Mouse (Mus musculus) ES-Bruce4 (cell line): ENCODE measurements around the gene Ccdc134. TPM values are rescaled to one million over a fixed set of nuclear protein-coding genes. Genes with fewer than 3 reads are reported as not detected.
A peak's percentile ranks its signal among the peaks of the same experiment; 100 is the strongest.

Source experiments
- H3K27ac ChIP-seq: 2 replicates; pipeline ENCODE4 v1.5.1; 2012; ENCODE audit warnings: low read length, inconsistent platforms; ENCODE audit not compliant: insufficient read depth
- H3K27me3 ChIP-seq: 2 replicates; pipeline ENCODE4 v1.6.1; 2012; ENCODE audit warnings: mild to moderate bottlenecking, low read length, inconsistent platforms; ENCODE audit not compliant: control insufficient read depth, poor library complexity, insufficient read depth, severe bottlenecking
- H3K36me3 ChIP-seq: 2 replicates; pipeline ENCODE4 v1.6.1; 2012; ENCODE audit warnings: inconsistent platforms, mild to moderate bottlenecking, low read length, moderate library complexity; ENCODE audit not compliant: control insufficient read depth, poor library complexity, insufficient read depth, severe bottlenecking
- H3K4me1 ChIP-seq: one replicate; pipeline ENCODE4 v1.8.1; 2011; ENCODE audit warnings: low read length; ENCODE audit not compliant: control insufficient read depth, insufficient read depth
- H3K4me3 ChIP-seq: 2 replicates; pipeline ENCODE4 v1.5.1; 2011; ENCODE audit warnings: low read depth, mild to moderate bottlenecking, low read length
- H3K9ac ChIP-seq: 2 replicates; pipeline ENCODE4 v1.6.1; 2012; ENCODE audit warnings: low read depth, mild to moderate bottlenecking, inconsistent platforms; ENCODE audit not compliant: poor library complexity, severe bottlenecking
- H3K9me3 ChIP-seq: replicated peaks from 2 replicates; pipeline ENCODE4 v1.6.1; 2012; ENCODE audit warnings: mild to moderate bottlenecking, low read length, inconsistent platforms; ENCODE audit not compliant: control insufficient read depth, poor library complexity, insufficient read depth, severe bottlenecking
- CTCF ChIP-seq: IDR thresholded peaks from one replicate; pipeline ENCODE4 v1.8.1; 2011; ENCODE audit warnings: low read depth, low read length
- EP300 ChIP-seq: IDR thresholded peaks from 2 replicates; pipeline ENCODE4 v1.6.1; 2011; ENCODE audit warnings: low read depth, low read length; ENCODE audit not compliant: insufficient read depth
- POLR2A ChIP-seq: IDR thresholded peaks from one replicate; pipeline ENCODE4 v1.8.1; 2011; ENCODE audit warnings: low read length; ENCODE audit not compliant: insufficient read depth
- polyA plus RNA-seq: library from polyadenylated mRNA; stranded (reverse); fragments of >200 nt; gene quantifications from 2 replicates; pipeline ENCODE4 v1.2.4, GENCODE M21; 2011; ENCODE audit warnings: low read depth; ENCODE audit not compliant: missing spikeins, insufficient read depth, insufficient read length

The Ccdc134 gene
- polyA plus RNA-seq, 1 experiment, result 15.0 TPM

DNA sequence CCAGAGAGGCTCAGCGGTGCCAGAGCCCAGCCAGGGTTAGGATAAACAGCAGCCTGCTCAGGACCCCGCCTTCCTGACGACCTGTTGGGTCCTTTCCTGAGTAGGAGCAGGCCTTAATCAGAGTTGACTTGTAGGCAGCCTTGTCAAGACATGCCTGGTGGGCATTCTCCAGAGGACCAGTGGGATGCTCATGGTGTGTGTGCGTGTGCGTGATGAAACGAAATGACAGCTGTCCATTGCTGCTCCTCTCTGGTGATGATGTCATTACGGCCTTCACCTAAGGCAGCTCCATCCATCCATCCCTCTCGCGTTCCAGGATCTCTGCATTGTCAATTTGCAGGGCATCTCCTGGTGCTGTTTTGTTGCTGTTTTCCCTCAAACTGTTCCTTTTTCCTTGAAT is 31.7 kb downstream of the Ccdc134 start:
- H3K27me3 ChIP-seq, result no peaks in the 10 kb centered on the region
- H3K27ac ChIP-seq, result no peak overlapping the region
- peaks cover 6% of the 10 kb centered on the region for H3K4me1 ChIP-seq

DNA sequence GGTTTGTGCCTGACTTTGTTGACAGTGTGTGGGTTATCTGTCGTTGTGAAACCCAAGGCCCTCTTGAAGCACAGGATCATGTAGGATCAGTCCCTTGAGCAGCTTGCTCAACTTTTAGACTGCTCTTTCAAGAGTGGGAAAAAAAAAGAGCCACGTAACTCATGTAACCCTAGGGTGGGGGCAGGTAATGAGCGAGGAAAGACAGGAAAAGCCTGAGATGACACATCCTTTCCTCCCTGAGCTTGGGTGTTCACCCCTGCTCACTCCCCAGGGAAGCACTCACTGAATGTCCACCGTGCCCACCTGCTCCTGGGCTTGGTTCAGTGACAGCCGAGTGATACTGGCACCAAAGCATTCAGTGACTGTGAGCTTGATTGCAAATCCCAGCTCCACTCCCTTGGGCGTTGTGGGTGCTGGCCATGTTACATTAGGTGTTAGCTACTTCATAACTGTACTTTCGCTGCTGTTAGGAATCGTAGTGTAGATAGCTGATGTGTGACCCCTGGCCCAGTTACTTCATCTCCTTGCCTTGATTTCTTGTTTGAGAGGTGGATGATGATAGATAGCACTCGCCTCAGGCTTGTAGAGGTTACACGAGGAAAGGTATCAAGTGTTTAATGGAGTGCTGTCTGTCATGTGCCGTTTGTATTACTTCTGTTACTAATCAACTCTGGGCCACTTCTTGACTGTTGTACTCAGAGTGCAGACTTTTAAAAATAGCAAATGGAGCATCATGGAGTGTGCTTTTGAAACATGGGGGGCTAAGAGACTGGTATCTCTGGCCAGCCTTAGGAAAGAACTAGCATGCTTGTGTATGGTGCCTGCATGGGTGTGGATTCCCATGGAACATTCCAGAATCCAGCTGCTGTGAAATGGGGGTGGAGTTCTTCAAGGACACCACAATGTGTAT is 33.3 kb downstream of the Ccdc134 start:
- Histone ChIP-seq H3K27ac (no peak overlapping the region), H3K27me3 (no peaks in the 10 kb centered on the region), H3K9ac (no peak overlapping the region), H3K4me3 (no peak overlapping the region), H3K9me3 (no peaks in the 10 kb centered on the region), H3K36me3 (0 out of 2 replicates have a peak, but pooled peaks cover 2% of the 10 kb centered on the region), H3K4me1 (peaks cover 2% of the 10 kb centered on the region)
- TF ChIP-seq CTCF (no peak), POLR2A (no peak), EP300 (no peak)

More for the DNA sequence above, 31.7 kb downstream of the Ccdc134 start:
- Histone ChIP-seq H3K36me3 (0 out of 2 replicates have a peak, but pooled peaks cover 2% of the 10 kb centered on the region), H3K9ac (no peak overlapping the region), H3K9me3 (no peaks in the 10 kb centered on the region), H3K4me3 (no peak overlapping the region)
- TF ChIP-seq CTCF (no peak), EP300 (no peak), POLR2A (no peak)

DNA sequence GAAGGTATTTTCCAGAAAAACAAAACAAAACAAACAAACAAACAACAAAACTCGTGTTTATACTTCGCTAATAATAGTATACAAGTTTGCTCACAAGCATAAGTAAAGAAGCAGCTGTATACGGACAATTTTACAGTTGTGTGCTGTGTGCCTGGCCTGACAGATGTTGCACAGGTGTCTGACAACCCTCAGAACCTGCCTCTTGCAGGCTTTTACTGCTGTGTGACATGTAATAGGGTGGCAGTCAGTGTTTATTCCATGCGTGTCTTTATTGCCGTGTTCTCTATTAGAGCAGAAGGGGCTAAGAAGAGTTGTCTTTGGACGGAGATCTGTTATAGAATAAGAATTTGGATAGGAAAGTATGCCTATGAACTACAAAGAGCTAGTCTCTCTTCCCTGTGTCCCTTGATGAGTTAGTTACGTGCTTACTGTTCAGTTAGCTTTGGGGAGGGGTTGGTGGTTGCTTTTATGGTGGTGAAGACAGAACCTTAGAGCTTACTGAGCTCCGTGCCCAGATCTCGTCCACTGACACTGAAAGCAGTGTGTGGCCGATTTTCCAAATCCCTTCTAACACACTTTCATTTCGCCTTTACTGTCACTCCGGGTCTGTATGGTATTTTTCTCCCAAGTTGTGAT is 34.4 kb downstream of the Ccdc134 start:
- no peak overlapping the region for H3K27ac ChIP-seq
- H3K36me3 ChIP-seq, result no peaks in the 10 kb centered on the region
- TF ChIP-seq CTCF, result no peak
- no peak for TF ChIP-seq EP300
- TF ChIP-seq POLR2A, result no peak
- H3K4me1 ChIP-seq, result no peaks in the 10 kb centered on the region
- no peak overlapping the region for H3K9ac ChIP-seq
- H3K4me3 ChIP-seq, result no peak overlapping the region
- no peaks in the 10 kb centered on the region for H3K27me3 ChIP-seq
- no peaks in the 10 kb centered on the region for H3K9me3 ChIP-seq

DNA sequence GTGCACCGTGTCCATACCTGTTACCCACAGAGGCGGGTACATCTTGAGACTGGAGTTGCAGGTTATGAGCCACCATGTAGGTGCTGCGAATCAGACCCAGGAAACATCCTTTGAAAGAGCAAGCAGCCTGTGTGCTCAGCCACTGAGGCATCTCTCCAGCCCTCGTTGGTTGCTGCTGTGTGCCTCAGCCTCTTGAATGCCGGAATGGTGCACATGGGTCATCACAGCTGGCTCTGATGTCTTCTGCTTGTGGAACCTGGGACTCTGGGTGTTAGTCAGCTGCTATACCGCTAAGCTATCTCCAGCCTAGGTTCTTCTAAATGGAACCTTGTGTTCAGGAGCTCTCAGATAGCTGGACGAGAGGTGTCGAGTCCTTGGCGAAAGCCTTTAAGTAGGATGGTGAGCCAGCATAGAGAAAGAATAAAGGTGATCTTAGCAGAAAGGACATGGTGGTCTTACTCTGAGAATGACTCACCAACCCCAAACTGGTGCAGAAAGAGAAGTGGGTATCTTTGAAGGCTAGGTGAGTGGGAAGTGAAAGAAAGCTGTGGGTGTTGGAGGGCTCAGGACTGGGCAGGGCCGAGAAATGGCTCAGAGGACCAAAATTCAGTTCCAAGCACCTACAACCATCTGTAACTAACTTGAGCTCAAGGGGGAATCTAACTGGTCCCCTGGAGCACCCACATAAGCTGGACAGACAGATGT is 35.8 kb downstream of the Ccdc134 start:
- Histone ChIP-seq H3K9me3 (no peaks in the 10 kb centered on the region), H3K4me3 (no peak overlapping the region), H3K27ac (peak overlapping the region; percentile 59), H3K4me1 (peaks cover 2% of the 10 kb centered on the region), H3K9ac (no peak overlapping the region), H3K36me3 (no peaks in the 10 kb centered on the region), H3K27me3 (no peaks in the 10 kb centered on the region)
- TF ChIP-seq EP300 (no peak), CTCF (no peak), POLR2A (no peak)

DNA sequence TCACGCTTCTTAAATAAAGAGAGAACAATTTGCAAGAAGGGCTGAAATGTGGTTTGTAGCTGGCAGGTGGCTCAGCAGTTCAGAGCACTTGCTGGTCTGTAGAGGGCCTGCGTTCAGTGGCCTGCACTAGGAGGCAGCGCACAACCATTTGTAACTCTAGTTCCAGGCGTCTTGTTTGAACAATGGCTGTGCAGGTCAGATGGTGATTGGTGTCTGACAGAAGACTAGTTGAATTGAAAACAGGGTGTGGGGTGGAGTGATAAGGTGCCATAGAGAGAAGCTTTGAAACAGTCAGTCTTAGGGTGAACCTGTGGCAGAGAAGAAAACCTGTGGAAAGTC is 36.3 kb downstream of the Ccdc134 start:
- TF ChIP-seq CTCF (peak; percentile 5), EP300 (no peak), POLR2A (no peak)
- Histone ChIP-seq H3K27me3 (no peaks in the 10 kb centered on the region), H3K4me3 (no peak overlapping the region), H3K9me3 (no peaks in the 10 kb centered on the region), H3K9ac (0 out of 2 replicates have a peak overlapping the region, but pooled peaks have one; percentile 3), H3K4me1 (peaks cover 2% of the 10 kb centered on the region), H3K27ac (peak overlapping the region; percentile 59), H3K36me3 (no peaks in the 10 kb centered on the region)
